Mouse (Mus musculus) E14TG2a.4 (cell line): ENCODE measurements at regions not wholly inside any gene's neighbourhood (a gene's known extent, or its start where the extent isn't known, plus 50 kb on each side); places are given as distances from the start of the nearest gene placed in this dataset.

Source experiments
- CTCF ChIP-seq: conservative IDR thresholded peaks from 2 replicates; pipeline ENCODE4 v1.5.1; 2014; ENCODE audit warnings: low read length
- NANOG ChIP-seq: IDR thresholded peaks from 2 replicates; pipeline ENCODE4 v1.6.1; 2014; ENCODE audit warnings: borderline replicate concordance, low read length, mixed read lengths
- POU5F1 ChIP-seq: IDR thresholded peaks from 2 replicates; pipeline ENCODE4 v1.6.1; 2014; ENCODE audit warnings: low read length, borderline replicate concordance

GRCm38 (mm10) chr15:62198194-62198593, 1275.4 kb upstream of the A1bg start:
- TF ChIP-seq CTCF, result no peak
- no peak for TF ChIP-seq POU5F1
- TF ChIP-seq NANOG, result no peak
